Mouse (Mus musculus) liver, adult (tissue): Measurements from ENCODE around the gene Scaf1.

Source experiments
- GATA4 ChIP-seq: IDR thresholded peaks from 2 replicates; pipeline ENCODE4 v1.6.1; 2014; ENCODE audit warnings: mild to moderate bottlenecking, low read length; ENCODE audit not compliant: insufficient replicate concordance

Scaf1 gene

GRCm38 (mm10) chr7:44962337-44962736 lies 53.8 kb downstream of the Scaf1 start:
- TF ChIP-seq GATA4: no peak

DNA sequence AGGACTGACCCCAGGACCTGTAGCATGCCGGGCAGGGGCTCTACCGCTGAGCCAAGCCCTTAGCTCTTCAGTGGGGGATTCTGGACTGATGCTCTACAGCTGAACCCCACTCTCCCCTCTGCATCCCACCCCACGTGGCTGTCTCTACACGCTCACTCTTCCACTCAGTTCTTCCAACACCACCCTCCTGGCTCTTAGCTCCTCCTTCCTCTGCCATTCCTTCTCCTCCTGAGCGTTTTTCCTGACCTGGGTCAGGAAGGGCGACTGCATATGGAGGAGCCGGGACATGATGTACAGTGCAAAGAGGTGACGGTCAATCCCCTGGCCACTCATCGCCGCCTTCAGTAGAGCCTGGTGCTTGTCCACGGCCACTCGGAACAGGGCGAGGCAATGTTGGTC lies 55.7 kb downstream of the Scaf1 start:
- TF ChIP-seq GATA4: no peak

GRCm38 (mm10) chr7:44959874-44960511 lies 56.2 kb downstream of the Scaf1 start:
- TF ChIP-seq GATA4: no peak

DNA sequence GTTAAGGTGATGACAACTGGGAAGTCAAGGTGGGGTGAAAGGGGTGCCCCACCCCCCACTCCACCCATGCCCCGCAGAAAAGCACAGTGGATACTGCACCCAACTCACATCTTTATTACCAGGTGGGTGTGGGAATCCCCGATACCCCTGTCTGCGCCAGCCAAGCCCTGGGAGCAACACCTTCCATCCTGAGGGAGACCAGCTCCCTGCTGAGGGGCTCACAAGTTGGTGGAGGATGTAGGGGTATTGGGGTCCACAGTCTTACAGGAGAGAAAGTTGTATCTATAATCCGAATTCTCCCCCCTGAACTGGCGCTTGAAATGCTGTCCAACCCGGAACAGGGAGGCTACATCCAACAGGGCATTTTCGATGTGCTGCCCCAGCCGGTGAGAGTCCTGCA lies 56.9 kb downstream of the Scaf1 start:
- no peak for TF ChIP-seq GATA4

- no peak for TF ChIP-seq GATA4
These were observed 58.0 kb downstream of the Scaf1 start for GRCm38 (mm10) chr7:44958208-44958607.

DNA sequence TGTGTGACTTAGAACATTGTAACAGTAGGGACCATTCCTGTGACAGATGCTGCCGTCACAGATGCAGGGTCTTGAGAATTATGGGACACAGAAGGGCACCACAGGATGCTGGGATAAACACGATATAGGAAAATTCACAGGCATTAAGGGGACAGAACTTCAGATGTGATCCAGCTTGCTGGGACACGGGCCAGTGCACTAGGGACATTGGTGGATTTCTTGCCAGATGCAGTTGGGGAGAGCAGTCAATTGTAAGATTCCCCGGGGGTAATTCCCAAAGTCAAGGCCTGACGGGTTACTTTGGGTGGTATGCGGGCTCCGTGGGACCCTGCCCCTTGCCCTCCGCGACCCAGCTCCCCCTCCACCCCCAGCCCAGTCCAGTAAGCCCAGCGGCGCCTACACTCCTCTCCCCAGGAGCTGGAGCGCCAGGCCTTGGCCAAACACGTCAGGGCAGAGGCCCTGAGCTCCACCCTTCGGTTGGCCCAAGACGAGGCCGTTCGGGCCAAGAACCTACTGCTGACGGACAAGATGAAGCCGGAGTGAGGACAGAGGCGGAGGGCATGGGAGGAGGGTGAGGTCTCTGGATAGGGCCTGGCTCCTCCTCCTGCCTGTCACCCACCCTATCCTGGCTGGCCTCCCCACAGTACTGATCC lies 58.9 kb downstream of the Scaf1 start:
- TF ChIP-seq GATA4: no peak

- TF ChIP-seq GATA4: no peak
These were observed 59.9 kb downstream of the Scaf1 start for GRCm38 (mm10) chr7:44956266-44956665.

GRCm38 (mm10) chr7:44955628-44956027 lies 60.5 kb downstream of the Scaf1 start:
- TF ChIP-seq GATA4: no peak

GRCm38 (mm10) chr7:44954091-44954885 lies 61.9 kb downstream of the Scaf1 start:
- TF ChIP-seq GATA4: no peak

DNA sequence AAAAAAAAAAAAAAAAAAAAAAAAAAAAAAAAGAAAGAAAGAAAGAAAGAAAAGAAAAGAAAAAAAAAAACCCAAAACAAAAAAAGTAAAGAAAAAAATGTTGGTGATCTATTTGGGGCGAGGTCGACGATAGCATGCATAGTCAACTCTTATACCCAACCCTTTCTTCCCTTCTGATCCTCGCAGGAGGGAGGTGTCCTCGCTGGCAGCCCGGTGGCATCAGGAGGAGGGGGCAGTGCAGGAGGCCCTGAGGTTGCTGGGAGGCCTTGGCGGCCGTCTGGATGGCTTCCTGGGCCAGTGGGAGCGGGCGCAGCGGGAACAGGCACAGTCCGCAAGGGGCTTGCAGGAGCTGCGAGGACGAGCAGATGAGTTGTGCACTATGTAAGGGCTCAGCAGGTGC lies 62.6 kb downstream of the Scaf1 start:
- no peak for TF ChIP-seq GATA4
